Mouse (Mus musculus) MEL (cell line): ENCODE measurements around the gene Pkhd1. TPM values are rescaled to one million over a fixed set of nuclear protein-coding genes. Genes with fewer than 3 reads are reported as not detected.

Experiments used
- DNase-seq: peaks from one replicate; pipeline ENCODE4 v3.0.0; 2011; ENCODE audit warnings: low read depth, low spot score
- H3K27ac ChIP-seq: 2 replicates; pipeline ENCODE4 v1.5.1; 2012; ENCODE audit warnings: low read depth, mild to moderate bottlenecking, control low read depth, low read length, moderate library complexity; ENCODE audit not compliant: control insufficient read depth
- H3K27me3 ChIP-seq, 2 experiments: fragments of 150-350 bp in 1 of 2; sonication (generic) in 1 of 2; 2 replicates each; pipeline ENCODE4 v1.6.1; 2012; ENCODE audit warnings: low read length in 2 of 2, mild to moderate bottlenecking in 2 of 2, improper control_type of control experiment in 1 of 2, moderate library complexity in 1 of 2; ENCODE audit not compliant: insufficient read depth in 2 of 2, control insufficient read depth in 1 of 2
- H3K36me3 ChIP-seq, 2 experiments: 2 replicates each; pipeline ENCODE4 v1.6.1; 2012 to 2014; ENCODE audit warnings: low read length in 2 of 2, improper control_type of control experiment in 1 of 2, inconsistent platforms in 1 of 2, mild to moderate bottlenecking in 1 of 2; ENCODE audit not compliant: insufficient read depth in 2 of 2, control insufficient read depth in 1 of 2
- H3K4me1 ChIP-seq, 2 experiments: fragments of 150-350 bp in 1 of 2; sonication (generic) in 1 of 2; 2 replicates each; pipeline ENCODE4 v1.6.1; 2012; ENCODE audit warnings: low read length in 2 of 2, improper control_type of control experiment in 1 of 2, mild to moderate bottlenecking in 1 of 2; ENCODE audit not compliant: insufficient read depth in 2 of 2, control insufficient read depth in 1 of 2
- H3K4me3 ChIP-seq, 2 experiments: fragments of 150-350 bp in 1 of 2; sonication (generic) in 1 of 2; 2 replicates each; pipeline ENCODE4 v1.5.1; 2012; ENCODE audit warnings: low read depth in 2 of 2, low read length in 2 of 2, mild to moderate bottlenecking in 2 of 2, moderate library complexity in 2 of 2, control low read depth in 1 of 2, improper control_type of control experiment in 1 of 2; ENCODE audit not compliant: control insufficient read depth in 1 of 2, insufficient read depth in 1 of 2
- H3K79me2 ChIP-seq: 2 replicates; pipeline ENCODE4 v1.6.1; 2012; ENCODE audit warnings: mild to moderate bottlenecking, low read length, moderate library complexity; ENCODE audit not compliant: control insufficient read depth, poor library complexity, insufficient read depth
- H3K9ac ChIP-seq: 2 replicates; pipeline ENCODE4 v1.6.1; 2012; ENCODE audit warnings: low read depth, mild to moderate bottlenecking, control low read depth, low read length, moderate library complexity; ENCODE audit not compliant: control insufficient read depth, poor library complexity, severe bottlenecking
- H3K9me3 ChIP-seq: fragments of 150-350 bp; sonication (generic); replicated peaks from 2 replicates; pipeline ENCODE4 v1.6.1; 2012; ENCODE audit warnings: mild to moderate bottlenecking, low read length, improper control_type of control experiment, moderate library complexity; ENCODE audit not compliant: insufficient read depth
- CHD1 ChIP-seq: IDR thresholded peaks from 2 replicates; pipeline ENCODE4 v1.6.1; 2012; ENCODE audit warnings: low read depth, mild to moderate bottlenecking, inconsistent platforms, low read length, improper control_type of control experiment
- E2F4 ChIP-seq: IDR thresholded peaks from 2 replicates; pipeline ENCODE4 v1.6.1; 2011; ENCODE audit warnings: low read depth, low read length, improper control_type of control experiment, borderline replicate concordance
- EP300 ChIP-seq, 2 experiments: IDR thresholded peaks; 2 replicates each; pipeline ENCODE4 v1.6.1; 2011; ENCODE audit warnings: improper control_type of control experiment in 2 of 2, low read length in 2 of 2, low read depth in 1 of 2, mild to moderate bottlenecking in 1 of 2
- HCFC1 ChIP-seq: IDR thresholded peaks from 2 replicates; pipeline ENCODE4 v1.6.1; 2012; ENCODE audit warnings: low read depth, mild to moderate bottlenecking, inconsistent platforms, low read length, improper control_type of control experiment, moderate library complexity
- KAT2A ChIP-seq: conservative IDR thresholded peaks from 2 replicates; pipeline ENCODE4 v1.6.1; 2012; ENCODE audit warnings: low read depth, low read length, improper control_type of control experiment, inconsistent platforms
- MAX ChIP-seq: IDR thresholded peaks from 2 replicates; pipeline ENCODE4 v1.6.1; 2011; ENCODE audit warnings: low read length, improper control_type of control experiment
- MAZ ChIP-seq: IDR thresholded peaks from 2 replicates; pipeline ENCODE4 v1.6.1; 2012; ENCODE audit warnings: low read depth, mild to moderate bottlenecking, inconsistent platforms, low read length, improper control_type of control experiment
- MEF2A ChIP-seq: IDR thresholded peaks from 2 replicates; pipeline ENCODE4 v1.6.1; 2014; ENCODE audit warnings: low read depth, mild to moderate bottlenecking, inconsistent platforms, low read length, improper control_type of control experiment; ENCODE audit not compliant: poor library complexity, insufficient replicate concordance, severe bottlenecking; ENCODE audit errors: extremely low read depth
- MXI1 ChIP-seq: IDR thresholded peaks from 2 replicates; pipeline ENCODE4 v1.6.1; 2011; ENCODE audit warnings: mild to moderate bottlenecking, low read depth, low read length, improper control_type of control experiment
- MYB ChIP-seq: IDR thresholded peaks from 2 replicates; pipeline ENCODE4 v1.6.1; 2011; ENCODE audit warnings: mild to moderate bottlenecking, low read depth, low read length, improper control_type of control experiment
- MYC ChIP-seq: IDR thresholded peaks from 2 replicates; pipeline ENCODE4 v1.6.1; 2011; ENCODE audit warnings: low read depth, mild to moderate bottlenecking, low read length, improper control_type of control experiment, moderate library complexity
- NELFE ChIP-seq: IDR thresholded peaks from 2 replicates; pipeline ENCODE4 v1.6.1; 2011; ENCODE audit warnings: low read depth, low read length, improper control_type of control experiment
- NRF1 ChIP-seq: IDR thresholded peaks from 2 replicates; pipeline ENCODE4 v1.6.1; 2014; ENCODE audit warnings: low read depth, mild to moderate bottlenecking, inconsistent platforms, low read length, improper control_type of control experiment, moderate library complexity; ENCODE audit not compliant: poor library complexity, insufficient read depth, severe bottlenecking
- POLR2AphosphoS2 ChIP-seq: IDR thresholded peaks from 2 replicates; pipeline ENCODE4 v1.6.1; 2011; ENCODE audit warnings: low read length, improper control_type of control experiment
- POLR2AphosphoS5 ChIP-seq: IDR thresholded peaks from 2 replicates; pipeline ENCODE4 v1.6.1; 2012; ENCODE audit warnings: low read depth, borderline replicate concordance, mild to moderate bottlenecking, inconsistent platforms, low read length, moderate library complexity, mixed read lengths
- RAD21 ChIP-seq: IDR thresholded peaks from 2 replicates; pipeline ENCODE4 v1.6.1; 2011; ENCODE audit warnings: mild to moderate bottlenecking, low read depth, low read length, improper control_type of control experiment
- RCOR1 ChIP-seq: IDR thresholded peaks from 2 replicates; pipeline ENCODE4 v1.6.1; 2012; ENCODE audit warnings: low read depth, mild to moderate bottlenecking, inconsistent platforms, low read length, improper control_type of control experiment
- TAL1 ChIP-seq: IDR thresholded peaks from 2 replicates; pipeline ENCODE4 v1.6.1; 2012; ENCODE audit warnings: mild to moderate bottlenecking, inconsistent platforms, low read length, moderate library complexity, mixed read lengths
- UBTF ChIP-seq: IDR thresholded peaks from 2 replicates; pipeline ENCODE4 v1.6.1; 2012; ENCODE audit warnings: low read depth, mild to moderate bottlenecking, inconsistent platforms, low read length, improper control_type of control experiment, moderate library complexity, borderline replicate concordance; ENCODE audit not compliant: insufficient read depth
- USF2 ChIP-seq, 2 experiments: IDR thresholded peaks; 2 replicates each; pipeline ENCODE4 v1.6.1; 2011 to 2012; ENCODE audit warnings: improper control_type of control experiment in 2 of 2, low read length in 2 of 2, borderline replicate concordance in 1 of 2, inconsistent platforms in 1 of 2, low read depth in 1 of 2, mild to moderate bottlenecking in 1 of 2; ENCODE audit not compliant: insufficient read depth in 1 of 2
- ZC3H11A ChIP-seq: IDR thresholded peaks from 2 replicates; pipeline ENCODE4 v1.6.1; 2012; ENCODE audit warnings: low read depth, mild to moderate bottlenecking, inconsistent platforms, low read length, improper control_type of control experiment
- ZKSCAN1 ChIP-seq: IDR thresholded peaks from 2 replicates; pipeline ENCODE4 v1.6.1; 2012; ENCODE audit warnings: low read depth, mild to moderate bottlenecking, inconsistent platforms, low read length, improper control_type of control experiment, moderate library complexity
- ZMIZ1 ChIP-seq: IDR thresholded peaks from 2 replicates; pipeline ENCODE4 v1.6.1; 2012; ENCODE audit warnings: low read depth, mild to moderate bottlenecking, inconsistent platforms, low read length, improper control_type of control experiment, moderate library complexity
- ZNF384 ChIP-seq: IDR thresholded peaks from 2 replicates; pipeline ENCODE4 v1.6.1; 2012; ENCODE audit warnings: low read depth, mild to moderate bottlenecking, inconsistent platforms, low read length, improper control_type of control experiment
- polyA plus RNA-seq, 2 experiments: library from polyadenylated mRNA; stranded (reverse) in 1 of 2; unstranded in 1 of 2; fragments of >175 nt in 1 of 2; fragments of >200 nt in 1 of 2; gene quantifications; 2 replicates each; pipeline versions ENCODE4 v1.2.1 to v1.2.4; 2012; ENCODE audit warnings: low replicate concordance in 2 of 2, low read depth in 1 of 2; ENCODE audit not compliant: insufficient read length in 2 of 2, insufficient read depth in 1 of 2, missing spikeins in 1 of 2
- total RNA-seq: library from RNA; depleted of rRNA; stranded (reverse); fragments of 300-350 nt; gene quantifications from 2 replicates; pipeline ENCODE4 v1.2.3, GENCODE M21; 2012

The Pkhd1 gene
- total and polyA plus RNA-seq, 3 experiments, result not detected

- Histone ChIP-seq H3K27me3 (no peaks in the 10 kb centered on the region), H3K4me1 (no peaks in the 10 kb centered on the region), H3K4me3 (no peak overlapping the region), H3K27ac (no peak overlapping the region), H3K79me2 (no peaks in the 10 kb centered on the region), H3K9me3 (no peaks in the 10 kb centered on the region), H3K9ac (no peak overlapping the region), H3K36me3 (no peaks in the 10 kb centered on the region)
- no peak for DNase-seq
- no peak for TF ChIP-seq ZMIZ1
- TF ChIP-seq TAL1, result no peak
- no peak for TF ChIP-seq MYB
- no peak for TF ChIP-seq RCOR1
- no peak for TF ChIP-seq NRF1
- no peak for TF ChIP-seq MAX
- no peak for TF ChIP-seq MAZ
- TF ChIP-seq UBTF, result no peak
- no peak for TF ChIP-seq ZC3H11A
- no peak for TF ChIP-seq USF2 (IDR thresholded peaks at IDR 0.05; ENCODE audit: borderline replicate concordance in 1 of 2, insufficient read depth in 1 of 2, low read depth in 1 of 2, low read length in 2 of 2)
- no peak for TF ChIP-seq KAT2A
- no peak for TF ChIP-seq HCFC1
- no peak for TF ChIP-seq RAD21
- TF ChIP-seq POLR2AphosphoS2, result no peak
- TF ChIP-seq ZNF384, result no peak
These were observed 311.7 kb downstream of the Pkhd1 start for GRCm38 (mm10) chr1:20306116-20306515.

GRCm38 (mm10) chr1:20302943-20303578 is 314.8 kb downstream of the Pkhd1 start:
- no peak for DNase-seq
- no peak overlapping the region for H3K9ac ChIP-seq
- H3K4me1 ChIP-seq, result no peaks in the 10 kb centered on the region
- no peak for TF ChIP-seq MXI1
- TF ChIP-seq MAZ, result no peak
- TF ChIP-seq USF2 (IDR thresholded peaks at IDR 0.05; ENCODE audit: borderline replicate concordance in 1 of 2, insufficient read depth in 1 of 2, low read depth in 1 of 2, low read length in 2 of 2), result no peak
- no peak for TF ChIP-seq E2F4
- no peak for TF ChIP-seq NELFE
- no peak for TF ChIP-seq POLR2AphosphoS2
- no peak for TF ChIP-seq EP300 (IDR thresholded peaks at IDR 0.05; ENCODE audit: low read depth in 1 of 2, low read length in 2 of 2)
- no peak for TF ChIP-seq ZKSCAN1
- TF ChIP-seq MEF2A, result no peak
- no peak for TF ChIP-seq POLR2AphosphoS5
- no peak for TF ChIP-seq CHD1
- TF ChIP-seq HCFC1, result no peak
- TF ChIP-seq MYC, result no peak
- no peak for TF ChIP-seq UBTF
- no peak overlapping the region for H3K4me3 ChIP-seq
- no peaks in the 10 kb centered on the region for H3K9me3 ChIP-seq
- H3K27me3 ChIP-seq, result no peaks in the 10 kb centered on the region
- no peaks in the 10 kb centered on the region for H3K36me3 ChIP-seq
- H3K79me2 ChIP-seq, result no peaks in the 10 kb centered on the region
- H3K27ac ChIP-seq, result no peak overlapping the region
